Mouse (Mus musculus): ENCODE data around the gene Pygm. TPM values are rescaled to one million over a fixed set of nuclear protein-coding genes. Genes with fewer than 3 reads are reported as not detected.

Gene Pygm
- 8.2 TPM for polyA plus RNA-seq (2017; shearing (Covaris generic))

GRCm38 (mm10) chr19:6384128-6384527, at the start of gene Pygm:
Pygm (plus strand) TSS chr19:6384399.

GRCm38 (mm10) chr19:6334673-6335457, 49.3 kb upstream of the Pygm start, which contains the start of gene Men1:
Men1 (plus strand) TSS chr19:6334979.

GRCm38 (mm10) chr19:6340524-6341452, 43.4 kb upstream of the Pygm start, which contains the start of gene Map4k2:
Map4k2 (plus strand) TSS chr19:6341135.

GRCm38 (mm10) chr19:6363411-6364240, 20.6 kb upstream of the Pygm start, which contains the start of gene Sf1:
Sf1 (plus strand) TSS chr19:6363690.

DNA sequence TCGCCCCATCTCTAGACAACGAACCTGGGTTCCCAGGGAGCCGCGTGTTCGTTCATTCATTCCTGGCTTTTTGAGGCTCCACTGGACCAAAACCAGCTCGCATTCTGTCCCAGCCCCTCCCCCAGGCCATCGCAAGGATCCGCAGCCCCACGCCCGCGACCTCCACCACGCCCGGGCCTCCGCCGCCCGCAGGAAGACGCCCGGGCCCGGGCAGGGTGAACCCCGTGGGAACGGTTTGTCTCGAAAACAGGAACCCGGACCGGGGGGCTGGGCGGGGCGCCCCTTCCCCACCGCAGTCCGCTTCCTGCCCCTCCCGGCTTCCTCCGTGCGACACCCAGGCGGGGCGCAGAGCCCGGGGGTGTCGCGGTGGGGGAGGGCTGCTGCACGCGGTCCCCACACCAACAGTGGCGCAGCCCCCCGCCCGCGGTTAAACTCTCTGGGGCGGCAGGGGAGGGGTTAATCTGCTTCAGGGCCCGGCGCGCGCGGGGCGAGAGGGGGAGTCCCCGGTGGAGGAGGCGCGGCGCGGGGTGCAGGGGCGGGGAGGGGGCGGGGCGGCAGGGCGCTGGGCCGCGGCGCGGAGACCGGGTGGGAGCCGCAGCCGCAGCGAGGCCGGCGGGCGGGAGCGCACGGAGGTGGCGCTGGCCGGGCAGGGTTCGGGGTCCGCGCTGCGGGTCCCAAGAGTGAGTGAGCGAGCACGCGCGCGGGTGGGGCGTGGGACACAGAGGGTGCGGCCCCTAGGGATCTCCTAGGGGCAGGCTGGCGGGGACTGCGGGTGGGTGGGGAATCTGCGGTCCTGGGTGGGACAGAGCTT, 15.3 kb downstream of the Pygm start, which contains the start of gene Rasgrp2:
Gene Rasgrp2, plus strand, starts transcription at position 56 of the 811 bp plus-strand sequence.

GRCm38 (mm10) chr19:6418233-6418879, 34.2 kb downstream of the Pygm start, which contains the start of gene Nrxn2:
Nrxn2 (plus strand) TSS chr19:6418731.

Other genes starting within 250 kb of the Pygm start
- not detected for gene Batf2, start 243.4 kb upstream of the Pygm start, polyA plus RNA-seq (2017; shearing (Covaris generic))
- 28.6 TPM for gene Arl2, start 242.9 kb upstream of the Pygm start, polyA plus RNA-seq (2017; shearing (Covaris generic))
- not detected for gene Majin, start 200.0 kb upstream of the Pygm start, polyA plus RNA-seq (2017; shearing (Covaris generic))
- not detected for gene Gpha2, start 158.0 kb upstream of the Pygm start, polyA plus RNA-seq (2017; shearing (Covaris generic))
- gene Ppp2r5b, start 148.5 kb upstream of the Pygm start, polyA plus RNA-seq (2017; shearing (Covaris generic)), result 6.7 TPM
- gene Atg2a, start 142.7 kb upstream of the Pygm start, polyA plus RNA-seq (2017; shearing (Covaris generic)), result 42.5 TPM
- 8.5 TPM for gene Ehd1, start 107.7 kb upstream of the Pygm start, polyA plus RNA-seq (2017; shearing (Covaris generic))
- 0.10 TPM for gene Cdc42bpg, start 77.9 kb upstream of the Pygm start, polyA plus RNA-seq (2017; shearing (Covaris generic))
- gene Men1, start 49.4 kb upstream of the Pygm start, polyA plus RNA-seq (2017; shearing (Covaris generic)), result 58.3 TPM
- 104 TPM for gene Map4k2, start 43.3 kb upstream of the Pygm start, polyA plus RNA-seq (2017; shearing (Covaris generic))
- gene Sf1, start 20.7 kb upstream of the Pygm start, polyA plus RNA-seq (2017; shearing (Covaris generic)), result 158 TPM
- gene Rasgrp2, start 14.9 kb downstream of the Pygm start, polyA plus RNA-seq (2017; shearing (Covaris generic)), result 112 TPM
- gene Nrxn2, start 34.3 kb downstream of the Pygm start, polyA plus RNA-seq (2017; shearing (Covaris generic)), result not detected
- not detected for gene Slc22a12, start 158.6 kb downstream of the Pygm start, polyA plus RNA-seq (2017; shearing (Covaris generic))

Data from CD4-positive, CD25-positive, alpha-beta regulatory T cell, adult 9 weeks (primary cell).